Mouse (Mus musculus) neural tube, embryonic 13.5 days (tissue): ENCODE data around the gene Eif4a3. TPM values are rescaled to one million over a fixed set of nuclear protein-coding genes. Genes with fewer than 3 reads are reported as not detected.
A peak's percentile ranks its signal among the peaks of the same experiment; 100 is the strongest.
"Not testable (repeated sequence)": the region's sequence is repeated elsewhere in the genome, so short reads cannot be mapped to it uniquely, and the experiment has no call there.

ENCODE experiments used
- ATAC-seq: fragments of 200-750 bp; cut with Nextera tagmentation; 2 replicates; pipeline ENCODE4 v1.8.0; 2017; ENCODE audit warnings: low read depth, mild to moderate bottlenecking, moderate TSS enrichment, moderate library complexity
- H3K27ac ChIP-seq: fragments of 300-500 bp; sonication (generic); replicated peaks from 2 replicates; pipeline ENCODE4 v1.5.1; 2015; ENCODE audit warnings: moderate library complexity, mild to moderate bottlenecking, inconsistent platforms
- H3K27me3 ChIP-seq: fragments of 300-500 bp; sonication (generic); 2 replicates; pipeline ENCODE4 v1.6.1; 2015; ENCODE audit warnings: mild to moderate bottlenecking, inconsistent platforms
- H3K36me3 ChIP-seq: fragments of 300-500 bp; sonication (generic); 2 replicates; pipeline ENCODE4 v1.6.1; 2015; ENCODE audit warnings: mild to moderate bottlenecking, inconsistent platforms
- H3K4me1 ChIP-seq: fragments of 300-500 bp; sonication (generic); replicated peaks from 2 replicates; pipeline ENCODE4 v1.6.1; 2015; ENCODE audit warnings: inconsistent platforms
- H3K4me2 ChIP-seq: fragments of 300-500 bp; sonication (generic); 2 replicates; pipeline ENCODE4 v1.6.1; 2015; ENCODE audit warnings: inconsistent platforms, mild to moderate bottlenecking, moderate library complexity
- H3K4me3 ChIP-seq: fragments of 300-500 bp; sonication (generic); 2 replicates; pipeline ENCODE4 v1.5.1; 2015; ENCODE audit warnings: mild to moderate bottlenecking, inconsistent platforms
- H3K9ac ChIP-seq: fragments of 300-500 bp; sonication (generic); 2 replicates; pipeline ENCODE4 v1.6.1; 2015; ENCODE audit warnings: moderate library complexity, mild to moderate bottlenecking, inconsistent platforms
- H3K9me3 ChIP-seq: fragments of 300-500 bp; sonication (generic); 2 replicates; pipeline ENCODE4 v1.6.1; 2016; ENCODE audit warnings: inconsistent platforms
- WGBS: fragments of 180-500 bp; shearing (Covaris S2); methylation state at CpG from one replicate; pipeline ENCODE4 v1.1.7; 2015; 5-methylcytosine and 5-hydroxymethylcytosine counted together
- polyA plus RNA-seq: library from polyadenylated mRNA; unstranded; fragments of >200 nt; fragmentation: Nextera tagmentation; extraction: Ambion mirVana; gene quantifications from 2 replicates; pipeline ENCODE4 v1.2.1, GENCODE M21; 2015

Gene Eif4a3
- polyA plus RNA-seq, 1 experiment from 2014 or later = 260 TPM

- no peaks in the 10 kb centered on the region for H3K9me3 ChIP-seq
- H3K4me2 ChIP-seq = no peak overlapping the region
- ATAC-seq = no peak
- H3K4me1 ChIP-seq = no peaks in the 10 kb centered on the region
- no peak overlapping the region for H3K27ac ChIP-seq
- H3K4me3 ChIP-seq = no peak overlapping the region
- no peak overlapping the region for H3K9ac ChIP-seq
- no peaks in the 10 kb centered on the region for H3K36me3 ChIP-seq
- WGBS = 81% methylated on average over 17 of the region's 17 CpGs
- 0 out of 2 replicates have a peak, but pooled peaks cover 3% of the 10 kb centered on the region for H3K27me3 ChIP-seq
Measured at GRCm38 (mm10) chr11:119314252-119314936, 14.5 kb upstream of the Eif4a3 start.

- no peak for ATAC-seq
- WGBS = 15% methylated on average over 10 of the region's 10 CpGs
- peaks cover 9% of the 10 kb centered on the region for H3K4me1 ChIP-seq
- H3K4me2 ChIP-seq = no peak overlapping the region
- H3K9me3 ChIP-seq = no peaks in the 10 kb centered on the region
- no peaks in the 10 kb centered on the region for H3K27me3 ChIP-seq
- H3K36me3 ChIP-seq = no peaks in the 10 kb centered on the region
- H3K27ac ChIP-seq = no peak overlapping the region
- H3K9ac ChIP-seq = no peak overlapping the region
- H3K4me3 ChIP-seq = no peak overlapping the region
Measured at GRCm38 (mm10) chr11:119310621-119311020, 10.7 kb upstream of the Eif4a3 start.

- Histone ChIP-seq H3K27ac (no peak overlapping the region), H3K36me3 (no peaks in the 10 kb centered on the region), H3K9ac (peak overlapping the region; percentile 34; the same call in 1 of the 2 replicates), H3K9me3 (no peaks in the 10 kb centered on the region), H3K4me2 (no peak overlapping the region), H3K27me3 (peaks cover 4% of the 10 kb centered on the region; the same call in 1 of the 2 replicates), H3K4me1 (peaks cover 9% of the 10 kb centered on the region), H3K4me3 (no peak overlapping the region)
- 28% methylated on average over 11 of the region's 11 CpGs for WGBS
- ATAC-seq = no peak
Measured at GRCm38 (mm10) chr11:119307916-119308315, 8.0 kb upstream of the Eif4a3 start.

- H3K9me3 ChIP-seq = no peaks in the 10 kb centered on the region
- H3K9ac ChIP-seq = peak within 1 kb of the TSS; percentile 34; the same call in 1 of the 2 replicates
- peaks cover 4% of the 10 kb centered on the region; the same call in 1 of the 2 replicates for H3K27me3 ChIP-seq
- H3K4me1 ChIP-seq = peaks cover 9% of the 10 kb centered on the region
- no peak within 1 kb of the TSS for H3K4me2 ChIP-seq
- H3K36me3 ChIP-seq = no peaks in the 10 kb centered on the region
- WGBS = 65% methylated on average over 1 of the region's 1 CpGs
- no peak within 1 kb of the TSS for H3K4me3 ChIP-seq
- H3K27ac ChIP-seq = no peak within 1 kb of the TSS
- no peak for ATAC-seq
Measured at GRCm38 (mm10) chr11:119307658-119307867, 7.7 kb upstream of the Eif4a3 start, which contains the start of gene Card14. Gene Card14, plus strand, starts transcription at chr11:119307768.

GRCm38 (mm10) chr11:119306762-119307657, 7.1 kb upstream of the Eif4a3 start:
- 60% methylated on average over 13 of the region's 13 CpGs for WGBS
- H3K4me3 ChIP-seq = no peak overlapping the region
- H3K27ac ChIP-seq = no peak overlapping the region
- H3K36me3 ChIP-seq = no peaks in the 10 kb centered on the region
- H3K9me3 ChIP-seq = no peaks in the 10 kb centered on the region
- H3K27me3 ChIP-seq = peaks cover 4% of the 10 kb centered on the region; the same call in 1 of the 2 replicates
- H3K4me1 ChIP-seq = peaks cover 9% of the 10 kb centered on the region
- 0 out of 2 replicates have a peak overlapping the region, but pooled peaks have one; percentile 34 for H3K9ac ChIP-seq
- no peak for ATAC-seq
- no peak overlapping the region for H3K4me2 ChIP-seq

- Histone ChIP-seq H3K4me3 (no peak overlapping the region), H3K27ac (no peak overlapping the region), H3K9ac (no peak overlapping the region), H3K4me2 (no peak overlapping the region), H3K36me3 (no peaks in the 10 kb centered on the region), H3K9me3 (no peaks in the 10 kb centered on the region), H3K27me3 (peaks cover 4% of the 10 kb centered on the region; the same call in 1 of the 2 replicates), H3K4me1 (peaks cover 19% of the 10 kb centered on the region)
- ATAC-seq = 0 out of 2 replicates have a peak, but pooled peaks have one; percentile 21
- WGBS = 42% methylated on average over 16 of the region's 16 CpGs
Measured at GRCm38 (mm10) chr11:119304904-119305712, 5.2 kb upstream of the Eif4a3 start.

GRCm38 (mm10) chr11:119300986-119301385, 1.1 kb upstream of the Eif4a3 start:
- Histone ChIP-seq H3K4me1 (peaks cover 29% of the 10 kb centered on the region), H3K9me3 (no peaks in the 10 kb centered on the region), H3K9ac (peak overlapping the region; percentile 95; the same call in 1 of the 2 replicates), H3K4me3 (peak overlapping the region; percentile 98; the same call in 1 of the 2 replicates), H3K36me3 (peaks cover 22% of the 10 kb centered on the region), H3K27ac (no peak overlapping the region), H3K4me2 (peak overlapping the region; percentile 75), H3K27me3 (peaks cover 4% of the 10 kb centered on the region; the same call in 1 of the 2 replicates)
- ATAC-seq = no peak
- 27% methylated on average over 2 of the region's 2 CpGs for WGBS

- H3K4me2 ChIP-seq = peak overlapping the region; percentile 75
- H3K9me3 ChIP-seq = no peaks in the 10 kb centered on the region
- ATAC-seq = no peak
- peaks cover 27% of the 10 kb centered on the region for H3K36me3 ChIP-seq
- WGBS = under 1% methylated on average over 31 of the region's 31 CpGs
- peaks cover 4% of the 10 kb centered on the region; the same call in 1 of the 2 replicates for H3K27me3 ChIP-seq
- peak overlapping the region; percentile 95 for H3K9ac ChIP-seq
- peak overlapping the region; percentile 95 for H3K27ac ChIP-seq
- H3K4me1 ChIP-seq = peaks cover 29% of the 10 kb centered on the region
- peak overlapping the region; percentile 98 for H3K4me3 ChIP-seq
Measured at GRCm38 (mm10) chr11:119300246-119300935, 502 bp upstream of the Eif4a3 start.

- no peak for ATAC-seq
- Histone ChIP-seq H3K4me1 (peaks cover 29% of the 10 kb centered on the region), H3K9ac (peak overlapping the region; percentile 95), H3K27me3 (no peaks in the 10 kb centered on the region), H3K9me3 (no peaks in the 10 kb centered on the region), H3K4me2 (peak overlapping the region; percentile 93), H3K27ac (peak overlapping the region; percentile 95), H3K4me3 (peak overlapping the region; percentile 98), H3K36me3 (peaks cover 42% of the 10 kb centered on the region)
- WGBS = 13% methylated on average over 7 of the region's 7 CpGs
Measured at GRCm38 (mm10) chr11:119298917-119299316, 972 bp downstream of the Eif4a3 start.

- peaks cover 51% of the 10 kb centered on the region for H3K36me3 ChIP-seq
- H3K27me3 ChIP-seq = no peaks in the 10 kb centered on the region
- H3K4me1 ChIP-seq = peaks cover 29% of the 10 kb centered on the region
- no peaks in the 10 kb centered on the region for H3K9me3 ChIP-seq
- peak overlapping the region; percentile 93 for H3K4me2 ChIP-seq
- no peak for ATAC-seq
- H3K27ac ChIP-seq = no peak overlapping the region
- WGBS = 85% methylated on average over 6 of the region's 6 CpGs
- 0 out of 2 replicates have a peak overlapping the region, but pooled peaks have one; percentile 95 for H3K9ac ChIP-seq
- H3K4me3 ChIP-seq = 0 out of 2 replicates have a peak overlapping the region, but pooled peaks have one; percentile 6
Measured at GRCm38 (mm10) chr11:119297996-119298395, 1.9 kb downstream of the Eif4a3 start.

- not testable (repeated sequence) for H3K4me1 ChIP-seq, H3K9me3 ChIP-seq
- peaks cover 97% of the 10 kb centered on the region for H3K36me3 ChIP-seq
Measured at GRCm38 (mm10) chr11:119292861-119293260, 7.0 kb downstream of the Eif4a3 start.

More at GRCm38 (mm10) chr11:119292861-119293260, 7.0 kb downstream of the Eif4a3 start:
- not testable (repeated sequence) for H3K27ac ChIP-seq, H3K27me3 ChIP-seq, H3K4me2 ChIP-seq, ATAC-seq, H3K4me3 ChIP-seq, H3K9ac ChIP-seq
- WGBS = 96% methylated on average over 8 of the region's 8 CpGs
